Mouse (Mus musculus): ENCODE results near the gene Thnsl2.

GRCm38 (mm10) chr6:71081230-71081629 is 63.0 kb downstream of the Thnsl2 start:
- TF ChIP-seq POLR2A (IDR thresholded peaks at IDR 0.05; ENCODE audit: borderline replicate concordance, extremely low read depth, insufficient read depth, insufficient read length, poor library complexity, severe bottlenecking) = no peak
- TF ChIP-seq CTCF (IDR thresholded peaks at IDR 0.05; ENCODE audit: borderline replicate concordance, extremely low read depth, insufficient read depth, insufficient read length) = no peak

Measured in brain, embryonic 14.5 days (tissue).